Mouse (Mus musculus): ENCODE data around the gene Tbc1d9b.
"Not testable (repeated sequence)": the region's sequence is repeated elsewhere in the genome, so short reads cannot be mapped to it uniquely, and the experiment has no call there.

Tbc1d9b gene

DNA sequence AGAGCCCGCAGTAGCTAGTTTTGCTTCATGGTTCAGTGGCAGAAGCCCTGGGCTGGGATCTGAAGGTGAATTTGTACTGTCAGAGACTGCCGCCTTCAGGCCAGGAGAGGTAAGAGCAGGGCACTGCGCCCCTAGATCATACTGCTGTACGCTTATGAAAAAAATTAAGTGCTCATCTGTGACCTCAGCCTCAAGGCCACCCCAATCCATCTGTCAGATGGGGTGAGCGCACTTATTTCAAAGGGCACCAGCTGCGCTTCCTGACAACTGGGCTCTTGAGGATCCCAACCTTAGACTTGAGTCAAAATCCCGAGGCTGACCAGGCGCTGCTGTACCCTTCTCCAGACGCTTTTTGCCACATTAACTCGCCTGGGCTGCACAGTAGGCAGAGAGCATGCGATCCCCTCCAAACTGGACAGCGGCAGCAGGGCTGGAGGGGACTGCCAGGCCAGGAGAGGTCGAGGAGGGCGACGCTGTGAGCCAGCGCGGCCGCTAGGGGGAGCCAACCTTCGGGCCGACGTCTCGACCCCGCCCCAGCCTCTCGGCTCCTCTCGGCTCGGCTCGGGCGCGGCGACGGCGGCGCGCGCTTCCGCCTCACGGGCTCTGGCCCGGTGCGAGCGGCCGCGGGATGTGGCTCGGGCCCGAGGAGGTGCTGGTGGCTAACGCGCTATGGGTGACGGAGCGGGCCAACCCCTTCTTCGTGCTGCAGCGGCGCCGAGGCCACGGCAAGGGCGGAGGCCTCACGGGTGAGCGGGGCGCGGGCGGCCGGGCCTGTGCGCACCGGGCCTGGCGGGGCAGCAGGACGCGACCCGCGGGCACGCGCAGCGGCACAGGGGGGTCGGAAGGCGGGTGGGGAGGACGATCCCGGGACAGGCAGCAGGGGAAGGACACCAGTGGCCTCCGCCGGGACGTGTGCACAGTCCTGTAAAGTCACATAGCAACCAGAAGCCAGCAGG, at the start of gene Tbc1d9b:
Tbc1d9b (plus strand) TSS at position 586 of the 956 bp plus-strand sequence.
- DNase-seq (ENCODE audit: low read depth, low spot score): peak; percentile 84

GRCm38 (mm10) chr11:50086211-50086610, 45.0 kb upstream of the Tbc1d9b start:
- no peak for DNase-seq (ENCODE audit: low read depth, low spot score)

DNA sequence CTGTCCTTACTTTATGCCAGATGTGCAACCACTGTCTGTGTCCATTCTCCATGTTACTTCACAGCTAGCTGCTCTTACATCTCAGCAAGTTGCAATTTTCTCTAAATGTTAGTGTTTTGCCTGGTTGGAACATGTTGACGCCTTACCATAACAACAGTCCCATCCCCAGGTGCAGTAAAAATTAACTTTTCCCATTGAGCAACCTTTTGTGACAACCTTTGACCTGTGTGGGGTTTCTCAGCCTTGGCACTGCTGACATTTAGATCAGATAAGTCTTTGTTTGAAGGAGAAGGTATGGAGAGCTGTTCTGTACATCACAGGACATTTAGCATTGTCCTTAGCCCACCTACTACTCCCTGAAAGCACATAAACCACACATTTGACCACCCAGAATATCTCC, 41.4 kb upstream of the Tbc1d9b start:
- no peak for DNase-seq (ENCODE audit: low read depth, low spot score)

- peak; percentile 14 for DNase-seq (ENCODE audit: low read depth, low spot score)
Measured at GRCm38 (mm10) chr11:50090982-50091675, 40.1 kb upstream of the Tbc1d9b start.

DNA sequence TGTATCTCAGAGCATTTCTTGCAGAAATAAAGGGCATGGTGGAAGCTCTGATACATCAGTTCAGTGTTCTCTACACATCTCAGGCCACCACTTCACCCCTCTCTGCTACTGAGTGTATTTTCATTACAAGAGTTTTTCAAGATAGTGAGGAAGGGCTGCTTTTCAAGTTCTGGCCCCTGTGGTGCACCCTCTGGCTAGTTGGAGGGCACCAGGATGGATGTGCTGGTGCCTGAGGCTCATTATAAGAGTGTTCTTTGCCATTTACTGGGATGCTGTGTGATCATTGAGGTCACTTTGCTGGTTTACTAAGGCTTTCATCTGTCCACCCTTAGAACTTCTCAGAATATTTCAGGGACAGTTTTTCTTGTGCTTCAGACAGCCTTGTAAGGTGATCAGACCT, 39.5 kb upstream of the Tbc1d9b start:
- no peak for DNase-seq (ENCODE audit: low read depth, low spot score)

DNA sequence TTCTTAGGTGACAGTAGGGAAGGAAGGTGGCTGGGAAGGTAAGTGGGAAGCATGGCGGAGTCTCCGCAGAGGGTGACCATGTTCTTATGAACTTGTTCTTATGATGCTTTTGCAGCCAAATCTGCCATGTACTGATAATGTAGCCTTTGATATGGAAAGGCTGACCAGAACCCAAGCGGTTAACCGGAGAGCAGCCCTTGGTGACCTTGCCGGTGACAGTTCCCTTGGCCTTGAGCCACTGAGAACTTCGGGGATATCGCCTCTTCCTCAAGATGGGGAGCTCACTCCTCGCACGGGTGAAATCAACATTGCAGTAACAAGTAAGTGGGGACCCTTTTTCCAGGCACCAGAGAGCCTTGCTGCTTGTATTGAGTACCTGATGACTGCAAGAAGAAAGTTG, 35.5 kb upstream of the Tbc1d9b start:
- no peak for DNase-seq (ENCODE audit: low read depth, low spot score)

GRCm38 (mm10) chr11:50097091-50097490, 34.1 kb upstream of the Tbc1d9b start:
- no peak for DNase-seq (ENCODE audit: low read depth, low spot score)

DNA sequence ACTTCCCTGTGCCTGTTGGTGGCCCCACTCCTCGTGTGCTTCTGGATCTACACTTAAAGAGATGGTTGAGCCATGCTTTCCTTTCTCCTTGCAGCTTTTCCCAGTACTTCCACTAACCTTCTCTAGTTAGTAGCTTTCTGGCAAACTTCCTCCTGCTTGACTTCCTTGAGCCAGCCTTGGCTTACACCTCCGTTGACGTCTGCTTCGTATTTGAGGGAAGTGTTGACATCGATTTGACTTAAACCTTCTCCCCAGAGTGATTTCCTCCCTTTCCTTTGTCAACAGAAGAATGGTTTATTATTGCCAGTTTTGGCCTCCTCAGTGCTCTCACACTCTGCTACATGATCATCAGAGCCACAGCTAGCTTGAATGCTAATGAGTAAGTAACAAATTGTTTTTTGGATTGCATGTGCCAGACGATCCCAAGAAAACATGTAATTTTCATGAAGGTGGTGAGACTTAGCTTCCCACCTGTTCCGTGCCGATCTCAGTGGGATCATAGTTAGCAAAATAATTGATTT, 32.2 kb upstream of the Tbc1d9b start:
- no peak for DNase-seq (ENCODE audit: low read depth, low spot score)

GRCm38 (mm10) chr11:50099692-50100091, 31.5 kb upstream of the Tbc1d9b start:
- no peak for DNase-seq (ENCODE audit: low read depth, low spot score)

DNA sequence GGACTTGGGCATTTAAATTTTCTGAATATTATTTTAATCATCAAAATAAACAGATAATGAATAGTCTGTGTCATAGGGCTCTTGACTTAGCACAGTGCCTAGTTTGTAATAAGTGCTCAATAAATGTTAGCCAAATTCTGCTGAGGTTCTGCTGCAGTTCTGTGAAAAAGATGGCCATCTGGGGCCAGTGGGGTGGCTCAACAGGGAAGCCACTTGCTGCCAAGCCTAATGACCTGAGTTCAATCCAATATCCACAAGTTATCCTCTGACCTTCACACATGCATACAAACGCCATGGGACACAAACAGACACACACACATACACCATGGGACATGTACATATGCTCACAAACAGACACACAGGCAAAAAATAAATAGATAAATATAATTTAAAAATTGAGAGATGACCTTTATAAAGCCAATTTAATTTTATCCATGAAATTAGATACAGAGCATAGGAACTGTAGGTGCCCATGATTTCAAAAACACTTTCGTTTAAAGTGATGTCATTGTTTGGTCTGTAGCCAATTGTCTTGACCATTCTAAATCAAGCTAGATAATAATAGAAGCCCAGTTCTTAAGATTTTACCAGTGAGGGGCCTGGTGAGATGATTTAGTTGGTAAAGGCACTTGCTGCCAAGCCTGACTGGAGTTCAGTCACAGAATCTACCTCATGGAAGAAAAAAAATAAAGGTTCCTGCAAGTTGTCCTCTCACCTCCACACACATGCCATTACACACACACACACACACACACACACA, 30.5 kb upstream of the Tbc1d9b start:
- no peak for DNase-seq (ENCODE audit: low read depth, low spot score)

GRCm38 (mm10) chr11:50101962-50102361, 29.2 kb upstream of the Tbc1d9b start:
- DNase-seq (ENCODE audit: low read depth, low spot score): not testable (repeated sequence)

DNA sequence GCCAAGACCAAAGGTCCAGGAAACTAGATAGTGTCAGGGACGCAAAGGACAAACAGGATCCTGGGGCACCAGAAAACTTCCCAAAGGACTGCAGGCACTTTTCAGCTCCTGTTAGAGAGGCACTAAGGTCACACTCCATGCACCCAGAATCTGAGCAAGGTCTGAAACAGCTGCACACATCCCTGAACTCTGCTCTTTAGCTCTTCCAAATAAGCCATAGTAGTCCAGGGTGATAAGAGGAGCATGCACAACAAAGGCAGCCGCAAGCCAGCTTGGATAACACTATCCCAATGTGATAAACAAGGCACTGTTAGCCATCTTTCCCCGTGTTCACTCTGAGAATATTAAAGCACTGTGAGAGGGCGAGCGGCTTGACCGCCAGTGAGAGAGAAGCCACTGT, 27.2 kb upstream of the Tbc1d9b start:
- no peak for DNase-seq (ENCODE audit: low read depth, low spot score)

DNA sequence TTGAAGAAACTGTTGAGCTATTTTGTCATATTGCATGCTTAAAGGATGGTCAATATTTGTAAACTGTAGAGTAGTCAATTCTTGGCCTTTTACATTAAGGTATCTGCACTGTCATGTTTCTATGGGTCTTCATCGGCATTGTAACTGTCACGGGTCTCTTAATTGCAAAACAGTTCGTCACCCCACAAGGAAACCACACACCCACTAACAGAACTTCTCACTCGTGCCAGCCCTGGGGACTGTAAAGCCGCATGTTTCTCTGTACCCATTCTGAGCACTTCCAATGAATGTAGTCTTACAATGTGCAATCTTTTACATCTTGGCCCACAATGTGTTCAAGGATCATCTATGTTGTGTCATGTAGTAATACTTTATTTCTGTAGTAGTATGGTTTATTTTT, 26.0 kb upstream of the Tbc1d9b start:
- no peak for DNase-seq (ENCODE audit: low read depth, low spot score)

DNA sequence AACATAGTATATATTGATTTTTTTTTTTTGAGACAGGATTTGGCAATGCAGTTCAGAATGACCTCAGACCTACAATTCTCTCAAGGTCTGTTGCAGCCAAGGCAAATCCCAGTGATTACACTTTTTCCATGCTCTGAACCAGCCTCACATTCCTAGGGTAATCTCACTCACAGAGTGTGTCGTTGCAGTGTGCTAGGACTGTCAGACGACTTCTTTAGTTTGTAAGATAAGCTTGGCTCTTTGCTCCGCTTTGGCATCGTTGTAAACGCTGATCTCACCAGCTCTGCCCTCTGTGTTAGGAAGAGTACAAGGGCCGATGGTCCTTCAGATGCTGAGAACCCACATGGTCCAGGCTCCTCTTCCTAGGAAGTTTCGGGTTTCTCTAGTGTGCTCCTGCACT, 25.2 kb upstream of the Tbc1d9b start:
- DNase-seq (ENCODE audit: low read depth, low spot score): no peak

DNA sequence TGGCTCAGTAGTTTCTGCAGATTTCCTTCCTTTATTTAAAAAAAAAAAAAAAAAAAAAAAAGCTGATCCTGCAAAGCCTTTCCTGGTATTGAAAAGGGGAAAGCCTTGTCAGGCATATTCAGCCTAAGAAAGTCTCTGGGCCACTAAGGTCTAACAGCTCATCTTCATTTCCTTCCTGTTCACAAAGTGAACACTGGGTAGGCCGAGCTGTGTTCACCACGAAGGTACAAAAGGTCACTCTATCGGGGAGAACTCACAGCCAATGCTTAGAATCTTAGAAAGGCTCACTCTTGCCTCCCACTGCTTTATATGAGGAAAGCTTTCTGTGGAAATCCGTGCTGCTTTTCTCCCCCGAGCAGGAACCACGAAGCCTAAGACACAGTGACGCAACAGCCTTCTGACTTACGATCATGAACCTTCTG, 22.4 kb upstream of the Tbc1d9b start:
- no peak for DNase-seq (ENCODE audit: low read depth, low spot score)

DNA sequence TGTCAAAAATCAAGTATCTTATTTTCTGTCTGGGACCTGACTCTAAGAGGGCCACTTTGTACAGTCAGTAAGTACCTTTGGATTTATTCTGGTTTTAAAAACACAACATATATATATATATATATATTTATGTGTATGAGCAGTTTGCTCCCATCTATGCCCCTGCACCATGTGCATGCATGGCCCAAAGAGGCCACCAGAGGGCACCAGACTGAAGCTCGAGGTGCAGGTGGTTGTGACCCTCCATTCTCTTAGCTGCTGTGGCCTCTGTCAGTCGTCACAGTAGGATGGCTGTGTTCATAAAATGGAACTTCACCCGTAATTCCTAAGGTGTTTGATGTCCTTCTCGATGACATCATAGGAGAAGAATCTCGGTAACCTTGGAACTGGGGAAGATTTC, 16.9 kb upstream of the Tbc1d9b start:
- peak; percentile 81 for DNase-seq (ENCODE audit: low read depth, low spot score)

DNA sequence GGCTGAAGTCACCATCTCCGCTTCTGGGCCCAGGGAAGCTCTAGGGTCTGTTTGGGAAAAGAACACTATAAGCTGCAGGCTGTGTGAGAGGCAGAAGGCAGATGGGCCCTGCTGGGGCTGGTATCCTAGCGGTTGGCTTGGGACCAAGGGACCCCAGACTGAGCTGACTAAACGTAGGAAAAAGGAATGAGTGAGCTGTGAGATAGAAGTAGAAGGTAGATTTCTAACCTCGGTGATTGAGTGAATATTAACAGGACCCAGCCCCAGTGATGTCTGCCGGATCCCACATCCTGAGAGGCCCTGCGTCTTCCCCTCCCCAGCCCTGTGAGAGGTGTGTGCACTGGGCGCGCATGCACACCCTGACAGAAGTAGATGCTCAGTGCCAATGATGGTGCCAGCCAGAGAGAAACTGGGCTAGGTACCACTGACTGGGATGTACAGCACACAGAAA, 8.5 kb upstream of the Tbc1d9b start:
- no peak for DNase-seq (ENCODE audit: low read depth, low spot score)

GRCm38 (mm10) chr11:50127781-50128180, 3.4 kb upstream of the Tbc1d9b start:
- DNase-seq (ENCODE audit: low read depth, low spot score): peak; percentile 42

- DNase-seq (ENCODE audit: low read depth, low spot score): no peak
Measured at GRCm38 (mm10) chr11:50131801-50132201, 605 bp downstream of the Tbc1d9b start.

GRCm38 (mm10) chr11:50132265-50132664, 1.1 kb downstream of the Tbc1d9b start:
- DNase-seq (ENCODE audit: low read depth, low spot score): no peak

GRCm38 (mm10) chr11:50134136-50134859, 3.1 kb downstream of the Tbc1d9b start:
- DNase-seq (ENCODE audit: low read depth, low spot score): no peak

Data from R1 (cell line).